Mouse (Mus musculus) cerebellum, adult 2 months (tissue): ENCODE data around the gene Zp3.

Experiments
- CTCF ChIP-seq: fragments of 200-500 bp; IDR thresholded peaks from 2 replicates; pipeline ENCODE4 v1.5.1; 2011; ENCODE audit warnings: low read depth, mild to moderate bottlenecking, control low read depth, low read length, moderate library complexity, borderline replicate concordance; ENCODE audit not compliant: insufficient read depth
- POLR2A ChIP-seq: fragments of 200-500 bp; IDR thresholded peaks from 2 replicates; pipeline ENCODE4 v1.6.1; 2011; ENCODE audit warnings: low read length, control low read depth, borderline replicate concordance; ENCODE audit not compliant: insufficient read depth

DNA sequence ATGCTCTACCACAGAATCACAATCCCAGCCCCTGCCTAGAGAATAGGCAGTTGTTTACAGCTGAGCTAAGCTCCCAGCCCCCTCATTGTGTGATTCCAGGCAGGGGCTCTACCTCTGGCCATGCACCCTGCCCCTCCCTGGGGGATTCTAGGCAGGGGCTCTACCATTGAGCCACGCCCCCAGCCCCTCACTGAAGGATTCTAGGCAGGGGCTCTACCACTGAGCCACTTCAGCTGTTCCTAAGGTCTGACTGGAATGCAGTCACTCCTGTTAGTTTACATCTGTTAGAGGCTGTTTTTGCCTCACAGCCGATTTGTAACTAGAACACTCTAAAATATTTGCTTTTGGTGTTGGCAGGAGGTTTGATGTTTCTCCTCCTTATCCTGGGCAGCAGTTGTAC lies 22.4 kb downstream of the Zp3 start:
- no peak for TF ChIP-seq CTCF
- no peak for TF ChIP-seq POLR2A
